In the genomic region with DNA sequence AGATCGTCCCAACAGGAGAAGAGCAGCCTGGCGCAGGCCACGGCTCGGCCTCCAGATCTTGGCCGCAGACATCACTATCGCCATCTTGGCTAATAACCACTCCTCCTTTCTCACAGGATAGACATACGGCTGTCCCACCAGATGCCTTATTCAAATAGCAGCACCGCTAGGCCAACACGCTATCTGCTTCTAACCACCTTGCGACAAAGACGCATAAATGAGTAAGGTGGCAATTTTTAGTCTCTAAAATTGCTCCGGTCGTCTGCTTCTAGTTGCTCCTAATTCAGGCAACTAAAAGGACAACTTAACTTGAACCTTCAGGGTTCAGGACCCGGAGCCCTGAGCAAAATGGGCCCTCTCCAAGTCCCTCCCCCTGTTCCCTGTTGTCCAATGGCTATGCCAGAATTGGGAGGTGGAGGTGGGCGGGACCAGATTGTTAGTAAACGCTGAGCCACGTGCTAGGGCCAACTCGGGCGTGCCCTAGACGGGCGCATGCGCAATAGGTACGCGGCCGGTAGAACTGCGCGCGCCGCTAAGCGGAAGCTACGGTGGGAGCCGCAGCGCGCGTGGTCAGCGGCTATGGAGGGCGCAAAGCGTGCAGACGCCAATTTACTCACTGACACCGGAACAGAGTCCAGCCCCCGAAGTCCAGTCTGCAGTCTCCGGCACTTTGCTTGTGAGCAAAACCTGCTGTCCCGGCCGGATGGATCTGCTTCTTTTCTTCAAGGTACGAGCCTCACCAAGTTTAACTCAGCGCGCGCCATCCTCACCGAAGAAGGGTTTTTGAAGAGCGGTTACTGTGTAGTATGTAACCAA, we compare ENCODE assay signal across 7 mouse cellular contexts. TPM values are rescaled to one million over a fixed set of nuclear protein-coding genes. Genes with fewer than 3 reads are reported as not detected.
DNase-seq lines count a peak whose midpoint lies in the region; ATAC-seq lines count a peak whose summit lies in the region.

Gene Bckdha, minus strand, starts transcription at position 325 of the 816 bp plus-strand sequence.
Gene Exosc5, plus strand, starts transcription at position 508 of the 816 bp plus-strand sequence.

- no peaks in the 10 kb centered on the region for H3K9me3 ChIP-seq in embryonic facial prominence, embryonic 12.5 days
- H3K9me3 ChIP-seq in limb, embryonic 11.5 days (ENCODE audit: control insufficient read depth, low read length), result no peaks in the 10 kb centered on the region
- no peaks in the 10 kb centered on the region for H3K9me3 ChIP-seq in midbrain, embryonic 14.5 days (ENCODE audit: control insufficient read depth, low read length)

- WGBS in embryonic facial prominence, embryonic 12.5 days, result under 1% methylated on average over 50 of the region's 50 CpGs
- under 1% methylated on average over 50 of the region's 50 CpGs for WGBS in limb, embryonic 11.5 days
- WGBS in midbrain, embryonic 14.5 days, result under 1% methylated on average over 50 of the region's 50 CpGs

- peak within 1 kb of the TSS; percentile 59 for H3K4me3 ChIP-seq in embryonic facial prominence, embryonic 12.5 days
- H3K4me3 ChIP-seq in limb, embryonic 11.5 days (ENCODE audit: low read depth, low read length), result peak within 1 kb of the TSS; percentile 52
- peak within 1 kb of the TSS; percentile 54 for H3K4me3 ChIP-seq in midbrain, embryonic 14.5 days (replicated peaks; ENCODE audit: low read depth, low read length)

- H3K27ac ChIP-seq in embryonic facial prominence, embryonic 12.5 days, result 0 out of 2 replicates have a peak within 1 kb of the TSS, but pooled peaks have one; percentile 12
- H3K27ac ChIP-seq in limb, embryonic 11.5 days (replicated peaks; ENCODE audit: low read depth, low read length), result no peak within 1 kb of the TSS; the same call in 1 of the 2 replicates
- peak within 1 kb of the TSS; percentile 50 for H3K27ac ChIP-seq in midbrain, embryonic 14.5 days (replicated peaks; ENCODE audit: low read depth, low read length)

- H3K4me1 ChIP-seq in embryonic facial prominence, embryonic 12.5 days, result peaks cover 24% of the 10 kb centered on the region
- H3K4me1 ChIP-seq in limb, embryonic 11.5 days (ENCODE audit: control insufficient read depth, insufficient read depth, low read length), result peaks cover 2% of the 10 kb centered on the region; the same call in 1 of the 2 replicates
- peaks cover 18% of the 10 kb centered on the region for H3K4me1 ChIP-seq in midbrain, embryonic 14.5 days (ENCODE audit: control insufficient read depth, insufficient read depth, low read length)

- peak within 1 kb of the TSS; percentile 81 for H3K4me2 ChIP-seq in embryonic facial prominence, embryonic 12.5 days (replicated peaks)
- H3K4me2 ChIP-seq in limb, embryonic 11.5 days (ENCODE audit: low read depth, severe bottlenecking), result peak within 1 kb of the TSS; percentile 71
- peak within 1 kb of the TSS; percentile 74 for H3K4me2 ChIP-seq in midbrain, embryonic 14.5 days (ENCODE audit: low read length)

- peaks cover 12% of the 10 kb centered on the region for H3K36me3 ChIP-seq in embryonic facial prominence, embryonic 12.5 days
- H3K36me3 ChIP-seq in limb, embryonic 11.5 days (ENCODE audit: control insufficient read depth, insufficient read depth, low read length), result no peaks in the 10 kb centered on the region
- peaks cover 10% of the 10 kb centered on the region; the same call in 1 of the 2 replicates for H3K36me3 ChIP-seq in midbrain, embryonic 14.5 days (ENCODE audit: control insufficient read depth, insufficient read depth, low read length)

- peak; percentile 97 for DNase-seq in adrenal gland, postnatal 25 days
- peak; percentile 100 for DNase-seq in heart, adult 11 months
- DNase-seq in kidney, adult 18-20 months, result peak; percentile 99
- DNase-seq in limb, embryonic 11.5 days (ENCODE audit: low spot score), result peak; percentile 98
- DNase-seq in midbrain, embryonic 14.5 days, result peak; percentile 100
- peak; percentile 96 to 98 for DNase-seq in spleen, adult 18-20 months

- H3K9ac ChIP-seq in embryonic facial prominence, embryonic 12.5 days, result peak within 1 kb of the TSS; percentile 65
- peak within 1 kb of the TSS; percentile 59 for H3K9ac ChIP-seq in limb, embryonic 11.5 days (ENCODE audit: low read length)
- H3K9ac ChIP-seq in midbrain, embryonic 14.5 days (replicated peaks; ENCODE audit: low read length), result peak within 1 kb of the TSS; percentile 54

- ATAC-seq in embryonic facial prominence, embryonic 12.5 days (ENCODE audit: insufficient number of reproducible peaks, insufficient read depth, low FRiP score, low TSS enrichment), result peak; percentile 96
- ATAC-seq in limb, embryonic 11.5 days (ENCODE audit: insufficient number of reproducible peaks, low FRiP score, low TSS enrichment, low read depth), result peak; percentile 99
- peak; percentile 99 for ATAC-seq in midbrain, embryonic 14.5 days (ENCODE audit: low FRiP score, low TSS enrichment)

- no peaks in the 10 kb centered on the region for H3K27me3 ChIP-seq in embryonic facial prominence, embryonic 12.5 days
- no peaks in the 10 kb centered on the region for H3K27me3 ChIP-seq in limb, embryonic 11.5 days (ENCODE audit: control insufficient read depth, insufficient read depth, low read length)
- H3K27me3 ChIP-seq in midbrain, embryonic 14.5 days (ENCODE audit: control insufficient read depth, insufficient read depth, low read length), result no peaks in the 10 kb centered on the region

RNA-seq across cellular contexts. Expression of gene Bckdha, which starts in this region (rescaled TPM):
- total RNA-seq in adrenal gland, postnatal 25 days (2021), result 180 and 185 TPM in 2 replicates
- 59.2 and 63.6 TPM in 2 replicates for polyA plus RNA-seq in embryonic facial prominence, embryonic 12.5 days (2016; fragmentation: Nextera tagmentation; extraction: Ambion mirVana)
- 49.3 and 54.7 TPM in 2 replicates for polyA plus RNA-seq in limb, embryonic 11.5 days (2014; fragmentation: Nextera tagmentation; extraction: Ambion mirVana)
- polyA plus RNA-seq in midbrain, embryonic 14.5 days (2014; fragmentation: Nextera tagmentation; extraction: Ambion mirVana), result 40.6 and 46.3 TPM in 2 replicates

RNA-seq across cellular contexts. Expression of gene Exosc5, which starts in this region (rescaled TPM):
- total RNA-seq in adrenal gland, postnatal 25 days (2021), result 47.6 and 59.4 TPM in 2 replicates
- 75.6 and 80.6 TPM in 2 replicates for polyA plus RNA-seq in embryonic facial prominence, embryonic 12.5 days (2016; fragmentation: Nextera tagmentation; extraction: Ambion mirVana)
- 70.0 and 73.8 TPM in 2 replicates for polyA plus RNA-seq in limb, embryonic 11.5 days (2014; fragmentation: Nextera tagmentation; extraction: Ambion mirVana)
- polyA plus RNA-seq in midbrain, embryonic 14.5 days (2014; fragmentation: Nextera tagmentation; extraction: Ambion mirVana), result 38.3 and 41.3 TPM in 2 replicates
